Mouse (Mus musculus) heart, adult 2 months (tissue): Measurements from ENCODE around the gene Prss16.

ENCODE experiments used
- CTCF ChIP-seq: fragments of 200-600 bp; IDR thresholded peaks from 2 replicates; pipeline ENCODE4 v1.8.1; 2022; ENCODE audit warnings: antibody characterized with exemption, mild to moderate bottlenecking, moderate library complexity
- POLR2A ChIP-seq: fragments of 200-500 bp; IDR thresholded peaks from 2 replicates; pipeline ENCODE4 v1.6.1; 2011; ENCODE audit warnings: mild to moderate bottlenecking, low read depth, low read length, control low read depth; ENCODE audit not compliant: insufficient read depth

GRCm38 (mm10) chr13:22044432-22045155 is 35.1 kb upstream of the Prss16 start:
- TF ChIP-seq POLR2A (no peak), CTCF (no peak)
